Mouse (Mus musculus) limb, embryonic 11.5 days (tissue): ENCODE measurements around the gene Wfdc2. TPM values are rescaled to one million over a fixed set of nuclear protein-coding genes. Genes with fewer than 3 reads are reported as not detected.

Source experiments
- ATAC-seq: fragments of 200-750 bp; cut with Nextera tagmentation; 2 replicates; pipeline ENCODE4 v1.8.0; 2017; ENCODE audit warnings: low read depth; ENCODE audit not compliant: insufficient number of reproducible peaks, low FRiP score, low TSS enrichment
- DNase-seq: peaks from one replicate; pipeline ENCODE4 v3.0.0-alpha.2; 2015; ENCODE audit warnings: low spot score
- H3K27ac ChIP-seq: fragments of 300-500 bp; sonication (generic); replicated peaks from 2 replicates; pipeline ENCODE4 v1.5.1; 2014; ENCODE audit warnings: low read depth, mild to moderate bottlenecking, low read length
- H3K27me3 ChIP-seq: fragments of 300-500 bp; sonication (generic); 2 replicates; pipeline ENCODE4 v1.6.1; 2014; ENCODE audit warnings: mild to moderate bottlenecking, low read length, mixed read lengths; ENCODE audit not compliant: control insufficient read depth, insufficient read depth
- H3K36me3 ChIP-seq: fragments of 300-500 bp; sonication (generic); 2 replicates; pipeline ENCODE4 v1.6.1; 2014; ENCODE audit warnings: mild to moderate bottlenecking, low read length, moderate library complexity, mixed read lengths; ENCODE audit not compliant: control insufficient read depth, insufficient read depth
- H3K4me1 ChIP-seq: fragments of 300-500 bp; sonication (generic); 2 replicates; pipeline ENCODE4 v1.6.1; 2014; ENCODE audit warnings: low read length, mixed read lengths; ENCODE audit not compliant: control insufficient read depth, insufficient read depth
- H3K4me2 ChIP-seq: fragments of 300-500 bp; sonication (generic); 2 replicates; pipeline ENCODE4 v1.6.1; 2014; ENCODE audit warnings: low read depth, mild to moderate bottlenecking, moderate library complexity; ENCODE audit not compliant: severe bottlenecking
- H3K4me3 ChIP-seq: fragments of 300-500 bp; sonication (generic); 2 replicates; pipeline ENCODE4 v1.5.1; 2014; ENCODE audit warnings: low read depth, low read length
- H3K9ac ChIP-seq: fragments of 300-500 bp; sonication (generic); 2 replicates; pipeline ENCODE4 v1.6.1; 2014; ENCODE audit warnings: mild to moderate bottlenecking, low read length
- H3K9me3 ChIP-seq: fragments of 300-500 bp; sonication (generic); 2 replicates; pipeline ENCODE4 v1.6.1; 2016; ENCODE audit warnings: low read length; ENCODE audit not compliant: control insufficient read depth
- WGBS: fragments of 180-500 bp; shearing (Covaris S2); extraction: QIAGEN DNeasy Blood & Tissue Kit; methylation state at CpG from one replicate; pipeline ENCODE4 v1.1.7; 2014; 5-methylcytosine and 5-hydroxymethylcytosine counted together
- polyA plus RNA-seq: library from polyadenylated mRNA; unstranded; fragments of >200 nt; fragmentation: Nextera tagmentation; extraction: Ambion mirVana; gene quantifications from 2 replicates; pipeline ENCODE4 v1.2.1, GENCODE M21; 2014

Wfdc2 gene
- polyA plus RNA-seq, 1 experiment from 2014 or later: 38.7 TPM

GRCm38 (mm10) chr2:164540652-164541427 is 21.4 kb upstream of the Wfdc2 start:
- Histone ChIP-seq H3K4me2 (no peak overlapping the region), H3K27me3 (no peaks in the 10 kb centered on the region), H3K4me3 (no peak overlapping the region), H3K9me3 (no peaks in the 10 kb centered on the region), H3K36me3 (no peaks in the 10 kb centered on the region), H3K9ac (no peak overlapping the region), H3K27ac (no peak overlapping the region), H3K4me1 (no peaks in the 10 kb centered on the region)
- DNase-seq: no peak
- ATAC-seq: no peak
- 43% methylated on average over 8 of the region's 8 CpGs for WGBS

DNA sequence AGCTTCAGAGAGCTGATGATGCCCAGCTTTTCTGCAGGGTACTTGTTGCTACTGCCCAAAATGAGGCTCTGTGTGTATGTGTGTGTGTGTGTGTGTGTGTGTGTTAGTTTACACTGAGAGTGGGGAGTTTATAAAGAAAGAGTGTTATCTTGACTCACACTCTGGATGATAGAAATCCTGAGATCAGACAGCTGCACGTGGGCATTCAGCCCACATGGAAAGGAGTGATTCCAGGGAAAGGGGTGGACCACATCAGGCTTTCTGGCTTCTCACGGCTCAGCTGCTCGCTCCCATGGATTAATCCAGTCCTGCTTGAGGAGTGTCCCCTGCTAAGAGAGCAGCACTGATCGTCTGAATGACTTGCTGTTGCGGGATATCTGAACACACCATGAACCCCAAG is 20.1 kb upstream of the Wfdc2 start:
- DNase-seq (no peak), ATAC-seq (no peak)
- no peak overlapping the region for H3K27ac ChIP-seq
- H3K4me3 ChIP-seq: no peak overlapping the region
- no peak overlapping the region for H3K9ac ChIP-seq
- no peaks in the 10 kb centered on the region for H3K9me3 ChIP-seq
- no peak overlapping the region for H3K4me2 ChIP-seq
- no peaks in the 10 kb centered on the region for H3K27me3 ChIP-seq
- WGBS: 80% methylated on average over 5 of the region's 5 CpGs
- no peaks in the 10 kb centered on the region for H3K4me1 ChIP-seq
- no peaks in the 10 kb centered on the region for H3K36me3 ChIP-seq

GRCm38 (mm10) chr2:164542598-164542997 is 19.6 kb upstream of the Wfdc2 start:
- ATAC-seq: no peak

GRCm38 (mm10) chr2:164543745-164544144 is 18.5 kb upstream of the Wfdc2 start:
- Histone ChIP-seq H3K27ac (no peak overlapping the region), H3K4me1 (no peaks in the 10 kb centered on the region), H3K9me3 (no peaks in the 10 kb centered on the region), H3K36me3 (no peaks in the 10 kb centered on the region), H3K9ac (no peak overlapping the region), H3K4me3 (no peak overlapping the region), H3K4me2 (no peak overlapping the region), H3K27me3 (no peaks in the 10 kb centered on the region)
- DNase-seq (no peak), ATAC-seq (no peak)
- WGBS: 71% methylated on average over 2 of the region's 2 CpGs

More at GRCm38 (mm10) chr2:164542598-164542997, 19.6 kb upstream of the Wfdc2 start:
- Histone ChIP-seq H3K36me3 (no peaks in the 10 kb centered on the region), H3K27ac (no peak overlapping the region), H3K4me2 (no peak overlapping the region), H3K4me3 (no peak overlapping the region), H3K9me3 (no peaks in the 10 kb centered on the region), H3K4me1 (no peaks in the 10 kb centered on the region), H3K9ac (no peak overlapping the region), H3K27me3 (no peaks in the 10 kb centered on the region)
- no peak for DNase-seq
- 87% methylated on average over 7 of the region's 7 CpGs for WGBS

DNA sequence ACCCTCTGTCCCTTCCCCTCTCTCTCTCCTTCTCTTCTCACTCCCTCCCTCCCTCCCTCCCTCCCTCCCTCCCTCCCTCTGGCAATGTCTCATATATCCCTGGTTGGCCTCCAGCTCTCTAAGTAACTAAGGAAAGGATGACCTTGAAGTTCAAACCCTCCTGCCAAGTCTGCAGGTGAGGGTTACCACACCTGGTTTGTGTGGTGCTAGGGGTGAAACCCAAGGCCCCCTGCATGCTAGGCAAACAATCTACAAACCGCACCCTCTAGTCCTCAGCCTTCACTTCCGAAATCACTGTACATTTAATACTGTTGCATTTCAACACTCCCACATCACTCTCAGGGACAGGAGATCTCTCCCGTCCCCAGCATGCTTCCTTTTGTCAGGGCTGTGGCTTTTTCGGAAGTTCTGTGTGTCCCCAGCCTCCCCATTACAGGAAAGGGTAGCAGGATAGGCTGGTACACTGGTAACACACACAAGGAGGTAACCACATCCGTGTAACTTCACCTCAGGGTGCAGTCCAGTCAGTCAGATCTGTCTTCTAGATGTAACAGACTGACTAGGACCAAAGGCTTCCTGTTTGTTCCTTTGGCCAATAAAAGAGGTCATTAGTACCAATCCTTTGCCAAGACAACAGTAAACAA is 17.6 kb upstream of the Wfdc2 start:
- Histone ChIP-seq H3K27ac (no peak overlapping the region), H3K4me1 (no peaks in the 10 kb centered on the region), H3K27me3 (no peaks in the 10 kb centered on the region), H3K36me3 (no peaks in the 10 kb centered on the region), H3K9ac (no peak overlapping the region), H3K4me3 (no peak overlapping the region), H3K4me2 (no peak overlapping the region), H3K9me3 (no peaks in the 10 kb centered on the region)
- DNase-seq (no peak), ATAC-seq (no peak)
- WGBS: 54% methylated on average over 5 of the region's 5 CpGs

DNA sequence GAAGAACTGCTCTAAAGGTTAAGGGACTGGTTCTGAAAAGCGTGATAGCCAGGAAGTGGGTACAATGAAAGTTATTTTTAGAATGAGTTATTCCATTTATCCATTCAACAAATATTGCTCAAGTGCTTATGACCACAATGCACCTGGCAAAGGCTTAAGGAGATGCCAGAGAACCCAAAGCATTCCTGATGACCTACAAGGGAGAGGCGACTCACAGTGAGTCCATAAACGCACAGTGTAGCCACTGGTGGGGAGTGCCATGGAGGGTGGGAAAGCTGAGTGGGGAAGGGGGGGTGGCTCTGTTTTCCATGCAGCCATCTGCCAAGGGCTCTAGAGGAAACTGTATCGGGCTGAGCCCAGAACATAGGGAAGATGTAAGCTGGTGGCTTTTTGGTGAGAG is 12.9 kb upstream of the Wfdc2 start:
- 48% methylated on average over 4 of the region's 4 CpGs for WGBS
- no peaks in the 10 kb centered on the region for H3K9me3 ChIP-seq
- no peak for DNase-seq
- H3K4me3 ChIP-seq: no peak overlapping the region
- no peak overlapping the region for H3K27ac ChIP-seq
- no peak for ATAC-seq
- no peak overlapping the region for H3K9ac ChIP-seq
- H3K36me3 ChIP-seq: no peaks in the 10 kb centered on the region
- H3K27me3 ChIP-seq: no peaks in the 10 kb centered on the region
- H3K4me1 ChIP-seq: 0 out of 2 replicates have a peak, but pooled peaks cover 3% of the 10 kb centered on the region
- no peak overlapping the region for H3K4me2 ChIP-seq

DNA sequence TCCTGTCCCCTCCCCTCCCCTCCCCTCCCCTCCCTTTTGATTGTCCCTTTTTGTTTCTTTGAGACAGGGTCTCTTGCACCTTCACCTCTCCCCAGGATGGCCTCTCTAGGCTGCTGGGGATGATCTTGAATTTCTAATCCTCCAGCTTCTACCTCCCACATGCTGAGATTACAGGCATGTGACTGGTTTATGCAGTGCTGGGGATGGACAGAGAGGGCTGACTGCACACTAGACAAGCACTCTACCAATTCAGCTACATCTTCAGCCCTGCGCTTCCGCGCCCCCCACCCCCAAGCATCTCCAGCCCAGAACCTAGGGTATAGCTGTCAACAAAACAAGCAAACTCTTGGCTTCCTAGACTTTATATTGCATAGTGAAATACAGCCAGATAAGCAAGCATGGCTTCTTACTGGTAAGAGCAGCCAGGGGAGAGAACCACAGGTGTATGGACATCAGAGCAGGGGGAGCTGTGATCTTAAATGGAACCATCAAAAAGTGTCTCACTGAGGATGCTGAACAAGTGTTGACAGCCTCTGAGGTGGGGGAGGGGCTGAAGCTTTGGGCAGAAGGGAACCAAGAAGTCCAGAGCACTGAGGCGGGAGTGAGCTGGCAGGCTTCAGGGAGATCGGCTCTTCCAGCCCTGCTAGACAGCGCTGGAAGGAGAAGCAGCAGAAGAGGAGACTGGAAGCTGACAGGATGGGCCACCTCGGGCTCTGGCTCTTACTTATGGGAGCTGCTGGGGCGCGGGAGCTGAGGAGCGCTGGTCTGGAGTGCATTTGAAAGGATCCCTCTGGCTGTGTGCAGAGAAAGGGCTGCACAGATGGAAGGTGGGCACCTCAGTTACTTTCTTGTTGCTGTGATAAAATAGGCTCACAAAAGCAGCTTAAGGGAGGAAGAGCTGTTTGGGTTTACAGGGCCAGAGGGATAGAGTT is 12.0 kb upstream of the Wfdc2 start:
- DNase-seq (no peak), ATAC-seq (no peak)
- Histone ChIP-seq H3K36me3 (no peaks in the 10 kb centered on the region), H3K9me3 (no peaks in the 10 kb centered on the region), H3K4me3 (no peak overlapping the region), H3K27ac (no peak overlapping the region), H3K9ac (no peak overlapping the region; the same call in 1 of the 2 replicates), H3K4me2 (no peak overlapping the region), H3K27me3 (no peaks in the 10 kb centered on the region), H3K4me1 (0 out of 2 replicates have a peak, but pooled peaks cover 3% of the 10 kb centered on the region)
- WGBS: 25% methylated on average over 10 of the region's 10 CpGs

GRCm38 (mm10) chr2:164550895-164551269 is 11.3 kb upstream of the Wfdc2 start:
- ATAC-seq: no peak
- Histone ChIP-seq H3K27me3 (no peaks in the 10 kb centered on the region), H3K9me3 (no peaks in the 10 kb centered on the region), H3K36me3 (no peaks in the 10 kb centered on the region), H3K27ac (no peak overlapping the region), H3K9ac (no peak overlapping the region), H3K4me1 (0 out of 2 replicates have a peak, but pooled peaks cover 3% of the 10 kb centered on the region), H3K4me3 (no peak overlapping the region), H3K4me2 (no peak overlapping the region)
- 80% methylated on average over 2 of the region's 2 CpGs for WGBS
- DNase-seq: no peak
